Mouse (Mus musculus) hematopoietic stem cell, adult 5-6 weeks (primary cell): ENCODE data around the gene A930009A15Rik. TPM values are rescaled to one million over a fixed set of nuclear protein-coding genes. Genes with fewer than 3 reads are reported as not detected.

Source experiments
- ATAC-seq, 2 experiments: fragments of 125-278 bp in 1 of 2; replicated peaks in 1 of 2; 2 replicates each; pipeline ENCODE4 v1.8.0; 2016 to 2017; ENCODE audit warnings: inconsistent platforms in 2 of 2, mild to moderate bottlenecking in 2 of 2, moderate number of reproducible peaks in 2 of 2, low read depth in 1 of 2, moderate TSS enrichment in 1 of 2; ENCODE audit not compliant: low FRiP score in 2 of 2, poor library complexity in 2 of 2, severe bottlenecking in 2 of 2, insufficient read depth in 1 of 2, low TSS enrichment in 1 of 2
- total RNA-seq: library from RNA; stranded (forward); fragments of 172-1452, 232-1000 nt; gene quantifications from 2 replicates; pipeline ENCODE4 v1.2.3, GENCODE M21; 2017

The A930009A15Rik gene
- total RNA-seq, 1 experiment from 2014 or later = not detected

GRCm38 (mm10) chr10:115571317-115571716 lies 1.5 kb downstream of the A930009A15Rik start:
- ATAC-seq = no peak

GRCm38 (mm10) chr10:115571734-115572440 lies 2.1 kb downstream of the A930009A15Rik start:
- ATAC-seq = no peak

GRCm38 (mm10) chr10:115579076-115579475 lies 9.3 kb downstream of the A930009A15Rik start:
- no peak for ATAC-seq

- ATAC-seq = no peak
Observed at GRCm38 (mm10) chr10:115579494-115579893, 9.7 kb downstream of the A930009A15Rik start.

GRCm38 (mm10) chr10:115581971-115582370 lies 12.2 kb downstream of the A930009A15Rik start:
- ATAC-seq = no peak

GRCm38 (mm10) chr10:115583071-115583470 lies 13.3 kb downstream of the A930009A15Rik start:
- no peak for ATAC-seq

- no peak for ATAC-seq
Observed at GRCm38 (mm10) chr10:115584656-115585055, 14.9 kb downstream of the A930009A15Rik start.

GRCm38 (mm10) chr10:115585491-115586245 lies 15.9 kb downstream of the A930009A15Rik start:
- no peak for ATAC-seq

GRCm38 (mm10) chr10:115586246-115587231 lies 16.8 kb downstream of the A930009A15Rik start:
- ATAC-seq = peak; percentile 47 to 54; a peak in 3 of 4 replicates

GRCm38 (mm10) chr10:115587301-115587969 lies 17.6 kb downstream of the A930009A15Rik start, which contains the start of gene Lgr5:
Gene Lgr5, minus strand, starts transcription at chr10:115587780.
- peak; percentile 54 to 63; a peak in 3 of 4 replicates for ATAC-seq

GRCm38 (mm10) chr10:115587979-115588378 lies 18.2 kb downstream of the A930009A15Rik start:
- ATAC-seq = no peak

- no peak for ATAC-seq
Observed at GRCm38 (mm10) chr10:115593221-115593620, 23.4 kb downstream of the A930009A15Rik start.

- ATAC-seq = no peak
Observed at GRCm38 (mm10) chr10:115593651-115594050, 23.9 kb downstream of the A930009A15Rik start.

- ATAC-seq = no peak
Observed at GRCm38 (mm10) chr10:115595748-115596147, 26.0 kb downstream of the A930009A15Rik start.

GRCm38 (mm10) chr10:115617456-115618287 lies 47.9 kb downstream of the A930009A15Rik start:
- ATAC-seq = peak; percentile 62 to 76; a peak in 2 of 4 replicates

- ATAC-seq = no peak
Observed at GRCm38 (mm10) chr10:115618288-115618856, 48.6 kb downstream of the A930009A15Rik start.
